Mouse (Mus musculus): Measurements from ENCODE around the gene Nhsl2. TPM values are rescaled to one million over a fixed set of nuclear protein-coding genes. Genes with fewer than 3 reads are reported as not detected.

The Nhsl2 gene
- total RNA-seq, 1 experiment: 1.1 TPM

DNA sequence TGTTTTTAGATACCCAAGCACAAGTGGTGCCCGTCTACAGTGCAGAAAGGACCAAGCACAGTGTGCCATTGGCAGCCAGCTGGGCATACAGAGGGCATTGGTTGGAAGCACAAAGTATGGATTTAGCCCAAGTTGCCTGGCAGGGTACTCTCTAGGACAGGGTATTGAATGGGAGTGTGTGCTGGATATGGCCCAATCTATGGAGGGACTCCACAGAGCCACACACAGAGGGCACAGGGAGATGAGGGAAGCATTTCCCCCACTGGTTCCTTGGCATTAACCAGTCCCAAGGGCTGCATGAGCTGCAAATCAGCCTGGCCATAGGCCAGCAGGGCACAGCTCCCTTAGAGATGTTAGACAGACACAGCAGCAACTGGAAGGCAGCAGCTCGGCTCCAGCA is 79.9 kb downstream of the Nhsl2 start:
- Histone ChIP-seq H3K9me3 (ENCODE audit: control insufficient read depth, insufficient read depth, low read depth, low read length) (no peaks in the 10 kb centered on the region), H3K4me3 (ENCODE audit: insufficient read depth in 1 of 2, low read depth in 1 of 2, low read length in 2 of 2, poor library complexity in 1 of 2, severe bottlenecking in 1 of 2) (no peak overlapping the region), H3K27ac (ENCODE audit: insufficient read depth, low read depth, low read length, poor library complexity, severe bottlenecking) (no peak overlapping the region), H3K36me3 (ENCODE audit: control insufficient read depth, insufficient read depth, low read length, poor library complexity, severe bottlenecking) (no peaks in the 10 kb centered on the region), H3K9ac (ENCODE audit: insufficient read depth, low read depth, low read length, poor library complexity, severe bottlenecking) (no peak overlapping the region), H3K4me1 (ENCODE audit: control insufficient read depth in 2 of 2, insufficient read depth in 2 of 2, low read length in 2 of 2, poor library complexity in 1 of 2) (no peaks in the 10 kb centered on the region)
- in situ Hi-C loops (cut with MboI; ENCODE audit: low sequenced_read_pairs in 2 of 2, unreplicated experiment in 2 of 2): no loop called here
- TF ChIP-seq ZC3H11A (IDR thresholded peaks at IDR 0.05; ENCODE audit: borderline replicate concordance, low read depth, low read length) (no peak), CHD2 (IDR thresholded peaks at IDR 0.05; ENCODE audit: low read depth, low read length) (no peak), MAFK (IDR thresholded peaks at IDR 0.05; ENCODE audit: insufficient read depth, low read depth, low read length) (no peak)
- DNase-seq (ENCODE audit: low read depth, low spot score): no peak

DNA sequence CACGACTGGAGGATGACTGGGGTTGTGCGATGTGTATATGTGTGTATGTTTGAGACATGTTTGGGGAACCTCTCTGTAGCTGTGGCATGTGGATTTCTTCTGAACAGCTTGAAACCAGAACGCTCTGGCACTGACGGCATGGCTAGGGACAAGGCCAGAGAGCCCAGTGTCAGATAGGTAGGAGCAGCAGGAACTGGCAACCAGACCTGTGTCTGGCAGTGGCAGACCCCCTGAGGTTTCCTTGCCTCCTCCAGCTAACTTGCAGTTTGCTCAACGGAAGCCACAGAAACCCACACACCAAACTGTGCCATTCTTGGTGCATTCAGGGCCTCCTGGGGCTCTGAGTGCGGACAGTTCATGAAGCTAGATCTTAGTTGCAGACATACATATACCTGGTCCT is 81.1 kb downstream of the Nhsl2 start:
- no peak overlapping the region for H3K4me3 ChIP-seq (ENCODE audit: insufficient read depth in 1 of 2, low read depth in 1 of 2, low read length in 2 of 2, poor library complexity in 1 of 2, severe bottlenecking in 1 of 2)
- no peaks in the 10 kb centered on the region for H3K9me3 ChIP-seq (ENCODE audit: control insufficient read depth, insufficient read depth, low read depth, low read length)
- TF ChIP-seq ZNF384 (IDR thresholded peaks at IDR 0.05; ENCODE audit: low read depth, low read length): no peak
- TF ChIP-seq CHD2 (IDR thresholded peaks at IDR 0.05; ENCODE audit: low read depth, low read length): no peak
- no peak for TF ChIP-seq ZC3H11A (IDR thresholded peaks at IDR 0.05; ENCODE audit: borderline replicate concordance, low read depth, low read length)
- no peak for TF ChIP-seq MAFK (IDR thresholded peaks at IDR 0.05; ENCODE audit: insufficient read depth, low read depth, low read length)
- H3K9ac ChIP-seq (ENCODE audit: insufficient read depth, low read depth, low read length, poor library complexity, severe bottlenecking): no peak overlapping the region
- no peak overlapping the region for H3K27ac ChIP-seq (ENCODE audit: insufficient read depth, low read depth, low read length, poor library complexity, severe bottlenecking)
- H3K4me1 ChIP-seq (ENCODE audit: control insufficient read depth in 2 of 2, insufficient read depth in 2 of 2, low read length in 2 of 2, poor library complexity in 1 of 2): peaks cover 0 to 3% of the 10 kb centered on the region in 2 experiments; a peak in 2 of 4 replicates
- no peak for DNase-seq (ENCODE audit: low read depth, low spot score)
- in situ Hi-C loops (cut with MboI; ENCODE audit: low sequenced_read_pairs in 2 of 2, unreplicated experiment in 2 of 2): no loop called here
- H3K36me3 ChIP-seq (ENCODE audit: control insufficient read depth, insufficient read depth, low read length, poor library complexity, severe bottlenecking): no peaks in the 10 kb centered on the region

DNA sequence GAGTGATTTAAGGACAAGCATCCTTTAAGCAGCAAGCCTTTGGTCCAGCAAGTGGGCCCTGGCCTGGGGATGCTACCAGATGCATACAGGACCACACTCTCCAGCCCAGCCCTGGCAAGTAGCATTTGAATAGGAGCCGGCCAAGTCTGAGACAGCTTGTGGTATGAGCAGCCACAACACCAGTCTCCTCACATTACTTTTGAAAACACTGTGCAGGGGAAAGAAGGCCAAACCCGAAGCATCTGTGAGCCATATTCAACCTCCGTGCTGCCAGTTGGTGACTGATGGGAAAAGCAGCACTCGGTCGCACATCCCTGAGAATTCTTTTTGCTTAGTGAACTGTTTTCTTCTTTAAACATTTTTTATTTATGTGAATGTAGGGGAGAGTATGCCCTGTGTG is 81.8 kb downstream of the Nhsl2 start:
- H3K9ac ChIP-seq (ENCODE audit: insufficient read depth, low read depth, low read length, poor library complexity, severe bottlenecking): no peak overlapping the region

DNA sequence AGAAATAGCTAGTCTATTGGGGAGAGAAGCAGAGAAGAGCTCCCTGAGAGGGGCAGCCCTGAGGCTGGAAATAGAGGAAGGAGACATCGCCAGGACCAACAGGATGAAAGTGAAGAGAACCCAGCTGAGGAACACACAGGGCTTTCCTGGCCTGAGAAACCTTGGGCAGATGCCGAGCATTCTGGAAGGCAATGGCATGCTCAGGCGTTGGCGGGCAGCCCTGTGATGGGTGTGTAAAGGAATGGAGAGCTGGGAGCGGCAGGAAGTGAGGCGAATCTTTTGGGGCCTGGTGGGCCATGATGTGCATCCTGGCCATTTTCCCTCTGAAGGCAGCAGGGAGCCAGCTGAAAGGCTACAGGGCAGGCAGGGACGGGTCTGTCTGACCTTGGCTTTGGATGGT is 83.1 kb downstream of the Nhsl2 start:
- Histone ChIP-seq H3K27ac (ENCODE audit: insufficient read depth, low read depth, low read length, poor library complexity, severe bottlenecking) (no peak overlapping the region), H3K9ac (ENCODE audit: insufficient read depth, low read depth, low read length, poor library complexity, severe bottlenecking) (no peak overlapping the region), H3K4me1 (ENCODE audit: control insufficient read depth in 2 of 2, insufficient read depth in 2 of 2, low read length in 2 of 2, poor library complexity in 1 of 2) (peaks cover 0 to 9% of the 10 kb centered on the region in 2 experiments; a peak in 2 of 4 replicates), H3K36me3 (ENCODE audit: control insufficient read depth, insufficient read depth, low read length, poor library complexity, severe bottlenecking) (no peaks in the 10 kb centered on the region), H3K4me3 (ENCODE audit: insufficient read depth in 1 of 2, low read depth in 1 of 2, low read length in 2 of 2, poor library complexity in 1 of 2, severe bottlenecking in 1 of 2) (no peak overlapping the region), H3K9me3 (ENCODE audit: control insufficient read depth, insufficient read depth, low read depth, low read length) (no peaks in the 10 kb centered on the region)
- DNase-seq (ENCODE audit: low read depth, low spot score): no peak
- no peak for TF ChIP-seq MAFK (IDR thresholded peaks at IDR 0.05; ENCODE audit: insufficient read depth, low read depth, low read length)
- no peak for TF ChIP-seq CHD2 (IDR thresholded peaks at IDR 0.05; ENCODE audit: low read depth, low read length)
- no peak for TF ChIP-seq HCFC1 (IDR thresholded peaks at IDR 0.05; ENCODE audit: borderline replicate concordance, insufficient read depth, low read length)
- TF ChIP-seq ZNF384 (IDR thresholded peaks at IDR 0.05; ENCODE audit: low read depth, low read length): no peak
- no peak for TF ChIP-seq ZC3H11A (IDR thresholded peaks at IDR 0.05; ENCODE audit: borderline replicate concordance, low read depth, low read length)
- in situ Hi-C loops (cut with MboI; ENCODE audit: low sequenced_read_pairs in 2 of 2, unreplicated experiment in 2 of 2): no loop called here

More for the DNA sequence above, 81.8 kb downstream of the Nhsl2 start:
- DNase-seq (ENCODE audit: low read depth, low spot score): no peak
- Histone ChIP-seq H3K27ac (ENCODE audit: insufficient read depth, low read depth, low read length, poor library complexity, severe bottlenecking) (no peak overlapping the region), H3K4me3 (ENCODE audit: insufficient read depth in 1 of 2, low read depth in 1 of 2, low read length in 2 of 2, poor library complexity in 1 of 2, severe bottlenecking in 1 of 2) (no peak overlapping the region), H3K9me3 (ENCODE audit: control insufficient read depth, insufficient read depth, low read depth, low read length) (no peaks in the 10 kb centered on the region), H3K4me1 (ENCODE audit: control insufficient read depth in 2 of 2, insufficient read depth in 2 of 2, low read length in 2 of 2, poor library complexity in 1 of 2) (peaks cover 0 to 5% of the 10 kb centered on the region in 2 experiments; a peak in 2 of 4 replicates), H3K36me3 (ENCODE audit: control insufficient read depth, insufficient read depth, low read length, poor library complexity, severe bottlenecking) (no peaks in the 10 kb centered on the region)
- in situ Hi-C loops (cut with MboI; ENCODE audit: low sequenced_read_pairs in 2 of 2, unreplicated experiment in 2 of 2): no loop called here
- no peak for TF ChIP-seq CHD2 (IDR thresholded peaks at IDR 0.05; ENCODE audit: low read depth, low read length)
- no peak for TF ChIP-seq ZNF384 (IDR thresholded peaks at IDR 0.05; ENCODE audit: low read depth, low read length)
- TF ChIP-seq HCFC1 (IDR thresholded peaks at IDR 0.05; ENCODE audit: borderline replicate concordance, insufficient read depth, low read length): no peak
- TF ChIP-seq ZC3H11A (IDR thresholded peaks at IDR 0.05; ENCODE audit: borderline replicate concordance, low read depth, low read length): no peak
- no peak for TF ChIP-seq MAFK (IDR thresholded peaks at IDR 0.05; ENCODE audit: insufficient read depth, low read depth, low read length)

DNA sequence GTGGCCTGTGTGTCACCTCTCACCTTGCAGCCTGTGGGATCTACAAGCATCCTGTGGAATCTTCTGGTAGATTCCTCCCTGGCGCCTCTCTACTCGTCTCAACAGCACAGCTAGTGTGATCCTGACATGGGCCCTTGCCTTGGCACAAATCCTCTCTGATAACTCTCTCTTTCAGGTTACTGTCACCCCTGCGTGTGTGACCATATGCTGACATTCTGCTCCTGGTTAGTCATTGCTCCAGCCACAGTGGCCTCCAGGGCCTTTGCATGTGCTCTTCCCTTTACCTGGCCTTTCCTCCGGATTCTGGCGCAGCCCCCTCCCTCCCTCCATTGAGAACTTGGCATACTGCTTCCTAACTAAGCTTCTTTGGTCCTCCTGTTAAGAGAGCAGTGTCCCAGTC is 84.2 kb downstream of the Nhsl2 start:
- Histone ChIP-seq H3K9ac (ENCODE audit: insufficient read depth, low read depth, low read length, poor library complexity, severe bottlenecking) (no peak overlapping the region), H3K27ac (ENCODE audit: insufficient read depth, low read depth, low read length, poor library complexity, severe bottlenecking) (no peak overlapping the region), H3K4me1 (ENCODE audit: control insufficient read depth in 2 of 2, insufficient read depth in 2 of 2, low read length in 2 of 2, poor library complexity in 1 of 2) (peaks cover 0 to 9% of the 10 kb centered on the region in 2 experiments; a peak in 2 of 4 replicates), H3K36me3 (ENCODE audit: control insufficient read depth, insufficient read depth, low read length, poor library complexity, severe bottlenecking) (no peaks in the 10 kb centered on the region), H3K4me3 (ENCODE audit: insufficient read depth in 1 of 2, low read depth in 1 of 2, low read length in 2 of 2, poor library complexity in 1 of 2, severe bottlenecking in 1 of 2) (no peak overlapping the region), H3K9me3 (ENCODE audit: control insufficient read depth, insufficient read depth, low read depth, low read length) (no peaks in the 10 kb centered on the region)
- DNase-seq (ENCODE audit: low read depth, low spot score): no peak
- in situ Hi-C loops (cut with MboI; ENCODE audit: low sequenced_read_pairs in 2 of 2, unreplicated experiment in 2 of 2): no loop called here
- no peak for TF ChIP-seq ZC3H11A (IDR thresholded peaks at IDR 0.05; ENCODE audit: borderline replicate concordance, low read depth, low read length)
- no peak for TF ChIP-seq HCFC1 (IDR thresholded peaks at IDR 0.05; ENCODE audit: borderline replicate concordance, insufficient read depth, low read length)
- no peak for TF ChIP-seq CHD2 (IDR thresholded peaks at IDR 0.05; ENCODE audit: low read depth, low read length)
- no peak for TF ChIP-seq ZNF384 (IDR thresholded peaks at IDR 0.05; ENCODE audit: low read depth, low read length)
- TF ChIP-seq MAFK (IDR thresholded peaks at IDR 0.05; ENCODE audit: insufficient read depth, low read depth, low read length): no peak
